Mouse (Mus musculus): ENCODE measurements around the gene Nemp2.

DNA sequence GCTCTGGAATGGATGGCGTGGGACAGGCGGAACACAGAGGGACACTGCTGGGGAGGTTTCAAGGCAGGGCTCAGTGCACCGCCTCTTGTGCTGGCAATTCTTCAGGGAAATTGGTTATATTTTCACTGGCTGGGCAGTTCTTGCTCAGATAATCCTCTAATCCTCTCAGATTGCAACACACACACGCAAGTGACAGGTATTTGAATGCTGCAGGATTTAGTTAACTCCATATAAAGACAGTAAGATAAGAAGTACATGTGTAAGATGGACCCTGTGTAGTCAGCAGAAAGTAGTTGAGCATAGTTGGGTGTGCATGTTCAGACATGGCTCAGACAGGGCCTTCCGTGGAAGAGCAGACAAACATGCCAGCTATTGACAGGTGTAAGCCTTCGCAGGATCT, 3.7 kb downstream of the Nemp2 start:
- TF ChIP-seq CTCF (IDR thresholded peaks at IDR 0.05; ENCODE audit: borderline replicate concordance, control insufficient read depth, extremely low read depth, insufficient read depth, low read length, poor library complexity) (no peak), POLR2A (IDR thresholded peaks at IDR 0.05; ENCODE audit: control insufficient read depth, extremely low read depth, insufficient read depth, low read length, poor library complexity) (no peak)
